Mouse (Mus musculus): ENCODE data around the gene Scamp4. TPM values are rescaled to one million over a fixed set of nuclear protein-coding genes. Genes with fewer than 3 reads are reported as not detected.

The Scamp4 gene
- total RNA-seq, 1 experiment from 2014 or later = 44.2 TPM

DNA sequence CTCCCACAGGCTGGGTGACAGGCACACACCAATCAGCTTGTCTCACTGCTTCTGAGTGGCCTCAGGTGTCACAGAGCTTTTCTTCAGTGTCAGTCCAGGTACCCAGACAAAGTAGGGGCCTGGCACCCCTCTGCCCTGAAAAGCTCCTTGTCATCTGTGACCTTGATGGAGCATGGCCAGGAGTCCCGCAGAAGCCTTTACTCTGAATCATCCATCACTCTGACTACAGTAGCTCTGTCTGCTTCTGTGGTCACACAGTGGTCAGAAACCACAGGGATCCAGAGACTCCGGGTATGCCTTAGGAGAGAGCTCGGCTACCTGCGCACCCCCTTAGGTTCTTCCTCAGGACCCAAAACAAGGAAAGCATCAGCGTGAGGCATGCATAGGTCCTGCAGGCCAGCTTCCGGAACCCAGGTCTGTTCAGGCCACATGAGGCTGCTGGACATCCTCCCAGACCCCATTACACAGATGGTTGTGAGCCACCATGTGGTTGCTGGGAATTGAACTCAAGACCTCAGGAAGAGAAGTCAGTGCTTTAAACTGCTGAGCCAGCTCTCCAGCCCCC is 50.6 kb downstream of the Scamp4 start:
- DNase-seq = no peak

DNA sequence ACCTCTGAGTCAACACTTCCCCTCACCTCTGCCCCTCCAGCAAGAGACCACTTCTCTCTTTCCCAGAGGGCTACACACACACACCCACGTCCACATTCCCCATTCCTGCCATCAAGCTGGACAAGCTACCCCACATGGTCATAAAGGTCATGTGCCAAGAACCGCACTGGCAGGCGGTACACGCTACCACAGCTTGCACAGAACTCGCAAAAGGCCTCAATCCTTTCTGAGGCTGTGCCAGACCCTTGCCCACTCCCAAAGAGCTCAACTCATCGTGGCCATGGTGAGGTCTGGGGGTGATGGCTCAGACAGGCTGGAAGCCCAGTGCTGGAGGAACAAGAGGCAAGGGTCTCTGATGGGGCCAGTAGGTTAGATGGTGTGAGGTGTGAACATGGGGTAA is 52.2 kb downstream of the Scamp4 start:
- no peak for DNase-seq

DNA sequence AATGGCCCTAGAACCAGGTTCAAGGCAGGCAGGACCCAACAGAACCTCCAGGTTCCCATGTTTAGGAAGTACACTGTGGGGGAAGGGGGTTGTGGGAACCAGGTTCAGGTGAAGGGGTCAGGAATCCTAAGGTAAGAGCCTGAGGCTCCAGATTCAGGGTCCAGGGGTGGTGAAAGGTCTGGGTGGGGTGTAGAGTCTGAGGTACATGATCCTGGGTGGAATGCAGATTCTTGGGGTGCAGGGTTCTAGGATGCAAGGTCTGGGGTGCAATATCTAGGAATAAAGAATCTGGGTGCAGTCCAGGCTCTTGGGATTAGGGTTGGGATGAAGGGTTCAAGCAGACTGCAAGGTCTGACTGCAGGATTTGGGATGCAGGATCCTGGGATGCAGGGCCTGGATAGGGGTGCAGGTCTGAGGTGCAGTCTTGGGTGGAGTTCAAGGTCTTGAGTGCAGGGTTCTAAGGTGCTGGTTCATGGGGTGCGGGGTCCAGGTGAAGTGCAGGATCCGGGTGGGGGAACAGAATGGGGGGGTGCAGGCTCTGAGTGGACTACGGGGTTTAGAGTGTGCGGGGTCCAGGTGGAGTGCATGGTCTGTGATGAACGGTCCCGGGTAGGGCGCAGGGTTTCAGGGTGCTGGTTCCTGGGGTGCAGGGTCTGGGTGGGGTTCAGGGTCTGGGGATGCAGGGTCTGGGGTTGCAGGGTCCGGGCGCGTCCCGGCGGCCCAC is 52.9 kb downstream of the Scamp4 start:
- no peak for DNase-seq

DNA sequence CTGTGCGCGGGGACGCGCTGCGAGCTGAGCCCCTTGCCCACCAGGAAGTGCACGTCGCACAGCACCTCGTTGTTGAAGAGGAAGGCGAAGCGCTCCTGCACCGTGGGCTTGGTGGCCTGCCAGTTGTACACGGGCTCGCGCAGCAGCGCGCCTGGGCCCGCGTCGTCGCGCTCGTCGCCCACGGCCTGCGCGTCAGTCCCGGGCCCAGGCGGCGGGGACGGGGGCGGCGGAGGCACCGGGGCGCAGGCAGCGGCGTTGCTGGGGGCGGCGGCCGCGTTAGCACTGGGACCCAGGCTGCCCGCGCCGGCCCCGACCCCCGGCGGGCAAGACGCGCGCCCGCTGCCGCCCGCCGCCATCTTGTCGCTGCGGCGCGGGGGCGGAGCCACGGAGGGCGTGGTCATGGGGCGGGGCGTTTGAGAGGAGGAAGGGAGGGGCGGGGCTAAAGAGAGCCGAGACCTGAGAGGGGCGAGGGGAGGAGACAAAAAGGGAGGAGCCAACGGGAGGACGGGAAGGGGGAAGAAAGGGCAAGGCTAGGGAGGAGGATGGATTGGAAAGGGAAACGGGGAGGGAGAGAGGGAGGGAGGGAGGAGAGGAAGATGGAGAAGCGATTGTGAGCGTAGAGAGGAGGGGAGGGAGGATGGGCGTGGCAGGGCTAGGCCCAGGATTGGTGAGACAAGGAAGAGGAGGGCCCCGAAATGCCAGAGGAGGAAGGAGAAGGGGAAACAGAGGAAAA is 53.6 kb downstream of the Scamp4 start:
- DNase-seq = peak; percentile 99

DNA sequence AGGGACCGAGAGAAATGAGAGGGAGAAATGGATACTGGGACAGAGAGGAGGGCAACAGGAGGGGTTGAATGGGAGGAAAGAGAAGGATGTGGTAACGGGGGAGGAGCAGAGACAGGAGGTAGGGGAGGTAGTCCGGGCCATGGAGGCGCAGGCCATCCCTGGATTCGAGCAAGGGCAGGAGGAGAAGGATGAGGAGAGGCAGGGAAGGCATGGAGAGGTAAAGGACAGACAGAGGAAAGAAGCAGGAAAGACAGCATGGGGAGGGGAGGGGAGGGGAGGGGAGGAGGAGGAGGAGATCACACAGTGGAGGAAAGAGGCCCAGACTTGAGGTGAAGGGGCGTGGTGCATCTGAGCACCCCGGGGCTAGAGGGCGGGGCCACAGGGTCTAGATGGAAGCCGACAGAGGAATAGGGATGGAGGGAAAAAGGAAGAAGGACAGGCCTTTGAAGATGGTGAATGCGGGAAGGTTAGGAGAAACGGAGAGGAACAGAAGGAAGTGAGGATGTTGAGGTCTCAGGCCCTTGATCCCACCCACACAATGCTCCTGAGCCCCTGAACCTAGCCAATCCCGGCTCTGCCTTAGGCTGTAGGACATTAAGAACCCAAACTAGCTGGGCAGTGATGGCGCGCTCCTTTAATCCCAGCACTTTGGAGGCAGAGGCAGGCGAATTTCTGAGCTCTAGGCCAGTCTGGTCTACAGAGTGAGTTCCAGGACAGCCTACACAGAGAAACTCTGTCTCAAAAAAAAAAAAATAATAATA is 54.4 kb downstream of the Scamp4 start, which contains the start of gene Btbd2:
TSS of gene Btbd2 (minus strand) at position 209 of the 761 bp plus-strand sequence.
- no peak for DNase-seq

DNA sequence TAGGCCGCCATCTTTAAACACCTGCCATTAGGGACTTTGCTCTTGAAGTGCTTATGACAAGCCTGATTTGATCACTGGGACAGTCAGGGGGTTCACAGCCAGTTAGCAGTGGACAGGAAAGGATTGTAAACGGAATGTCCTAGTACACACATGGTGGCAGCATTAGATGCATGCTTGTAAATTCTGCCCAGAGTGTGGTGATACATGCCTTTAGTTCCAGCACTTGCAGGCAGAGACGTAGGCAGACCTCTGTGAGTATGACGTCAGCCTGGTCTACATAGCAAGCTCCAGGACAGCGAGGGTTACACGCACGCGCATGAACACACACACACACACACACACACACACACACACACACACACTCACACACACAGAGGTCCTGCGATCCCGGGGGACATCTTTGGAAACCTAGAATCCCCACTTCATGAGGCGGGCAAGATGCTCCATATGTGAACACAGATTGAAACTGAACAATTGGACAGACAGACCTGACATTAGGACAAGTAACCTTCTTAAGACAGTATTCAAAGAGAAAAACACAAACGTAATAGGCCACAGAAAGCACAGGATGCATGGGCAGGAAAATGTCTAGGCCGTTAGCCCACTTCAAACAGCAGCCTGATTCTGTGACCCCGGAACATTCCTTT is 55.6 kb downstream of the Scamp4 start:
- DNase-seq = no peak

DNA sequence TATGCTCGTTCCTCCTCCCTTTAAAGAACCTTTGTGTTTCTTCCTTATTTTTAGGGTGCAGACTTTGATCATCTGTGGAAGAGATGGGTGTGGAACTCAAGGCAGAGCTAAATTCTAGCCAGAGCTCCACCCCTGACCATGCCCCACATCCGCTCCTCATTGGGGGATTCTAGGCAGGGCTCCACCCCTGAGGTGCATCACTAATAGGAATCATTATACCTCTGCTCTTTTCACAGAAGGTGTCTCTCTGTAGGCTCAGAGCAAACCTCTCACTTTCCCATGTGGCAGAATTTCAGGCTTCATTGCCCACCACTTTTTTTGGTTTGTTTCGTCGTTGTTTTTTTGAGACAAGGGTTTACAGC is 56.1 kb downstream of the Scamp4 start:
- DNase-seq = no peak

DNA sequence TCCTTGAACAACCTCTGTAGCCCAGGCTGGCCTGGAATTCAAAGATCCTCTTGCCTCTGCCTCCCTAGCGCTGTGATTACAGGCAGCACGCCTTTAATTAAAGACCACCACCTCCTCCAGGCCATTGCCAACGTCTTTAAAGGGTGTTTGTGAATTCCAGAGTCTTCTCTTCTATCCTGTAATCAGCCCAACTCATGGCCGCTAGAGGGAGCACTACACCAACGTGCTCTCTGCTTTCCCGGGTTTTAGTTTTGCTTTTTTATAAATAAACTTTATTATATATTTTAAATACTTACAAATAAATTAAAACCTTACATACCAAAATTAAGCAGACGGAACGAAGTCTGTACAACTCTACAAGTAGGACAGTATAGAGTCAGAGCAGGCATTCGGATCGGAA is 56.5 kb downstream of the Scamp4 start:
- DNase-seq = peak; percentile 85

DNA sequence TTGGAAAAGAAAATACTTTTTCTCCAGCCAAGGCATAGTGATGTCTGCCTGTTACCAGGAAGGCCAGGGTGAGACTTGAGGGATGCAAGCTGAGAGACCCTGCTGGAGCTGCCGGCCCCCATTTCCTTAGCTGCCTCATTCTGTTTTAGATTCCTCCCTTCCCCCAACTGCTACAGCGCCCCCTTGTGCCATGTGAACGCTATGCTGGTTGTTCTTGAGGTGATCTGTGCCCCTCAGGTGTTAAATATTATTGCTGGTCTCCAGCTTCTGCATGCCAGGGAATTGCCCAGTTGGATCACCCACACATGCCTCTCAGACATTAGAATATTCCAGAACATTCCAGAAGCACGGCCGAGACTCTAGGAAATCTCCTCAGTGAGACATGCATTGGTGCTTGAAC is 58.5 kb downstream of the Scamp4 start:
- peak; percentile 81 for DNase-seq

DNA sequence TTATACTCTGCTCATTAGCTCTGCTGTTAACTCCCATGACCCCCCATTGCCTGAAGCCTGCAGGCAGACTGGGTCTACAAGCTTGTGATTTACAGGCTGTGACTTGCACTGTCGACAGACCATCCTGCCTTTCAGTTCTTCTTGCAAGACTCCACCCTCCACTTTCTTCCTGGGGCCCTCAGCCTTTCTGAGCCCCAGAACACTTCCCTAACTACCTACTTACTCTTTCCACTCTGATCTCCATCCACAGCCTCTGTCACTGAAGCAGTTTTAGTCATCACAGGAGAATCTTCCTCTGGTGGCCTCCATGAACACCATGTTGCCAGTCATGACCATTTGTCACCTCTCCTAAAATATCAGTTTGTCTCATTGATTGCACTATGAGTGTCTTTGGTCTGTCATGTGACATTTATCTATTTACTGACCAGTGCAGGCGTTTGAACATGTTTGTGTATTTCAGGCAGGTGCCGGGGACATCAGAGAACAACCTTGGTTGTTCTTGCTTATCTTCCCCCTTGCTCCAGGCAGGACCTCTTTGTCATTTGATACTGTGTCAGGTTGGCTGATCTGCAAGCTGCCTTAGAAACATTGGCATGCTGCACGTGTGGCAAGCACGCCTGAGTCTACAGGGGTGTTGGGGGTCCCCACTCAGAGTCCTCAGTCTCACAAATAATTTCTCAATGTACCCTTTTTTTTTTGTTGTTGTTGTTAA is 61.0 kb downstream of the Scamp4 start:
- no peak for DNase-seq

DNA sequence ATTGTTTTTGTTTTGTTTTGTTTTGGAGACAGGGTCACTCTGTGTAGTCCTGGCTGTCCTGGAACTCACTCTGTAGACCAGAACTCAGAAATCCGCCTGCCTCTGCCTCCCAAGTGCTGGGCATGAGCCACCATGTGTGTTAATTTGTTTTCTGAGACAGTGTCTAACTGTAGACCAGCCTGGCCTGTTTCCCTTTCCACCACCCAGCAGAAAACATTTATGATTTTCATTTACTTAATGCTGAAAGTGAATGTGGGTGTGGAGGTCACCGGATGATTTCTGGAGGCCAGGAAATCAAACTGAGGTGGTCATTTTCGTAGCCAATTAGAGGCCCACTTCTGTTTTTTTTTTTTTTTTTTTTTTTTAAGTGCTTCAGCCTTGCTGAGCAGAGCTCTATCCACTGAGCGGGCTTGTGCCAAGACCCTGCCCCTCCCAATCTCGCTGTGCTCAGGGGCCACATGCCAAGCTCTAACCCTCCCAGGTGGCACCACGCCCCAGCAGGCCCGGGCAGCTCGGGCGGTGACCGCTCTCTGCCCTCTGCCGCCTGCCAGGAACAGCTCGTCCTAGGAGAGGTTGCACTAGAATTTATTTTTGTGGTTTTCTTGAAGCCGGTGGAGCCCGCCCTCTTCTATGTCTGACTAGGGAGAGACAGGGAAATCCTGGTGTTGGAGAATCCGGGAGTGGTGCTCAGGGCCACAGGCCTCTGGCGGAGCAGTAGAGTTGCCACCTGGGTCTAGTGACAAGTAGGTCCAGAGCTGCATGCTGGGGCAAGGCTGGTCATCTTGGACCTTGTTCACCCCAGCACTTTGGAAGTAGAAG is 61.7 kb downstream of the Scamp4 start:
- DNase-seq = peak; percentile 93

DNA sequence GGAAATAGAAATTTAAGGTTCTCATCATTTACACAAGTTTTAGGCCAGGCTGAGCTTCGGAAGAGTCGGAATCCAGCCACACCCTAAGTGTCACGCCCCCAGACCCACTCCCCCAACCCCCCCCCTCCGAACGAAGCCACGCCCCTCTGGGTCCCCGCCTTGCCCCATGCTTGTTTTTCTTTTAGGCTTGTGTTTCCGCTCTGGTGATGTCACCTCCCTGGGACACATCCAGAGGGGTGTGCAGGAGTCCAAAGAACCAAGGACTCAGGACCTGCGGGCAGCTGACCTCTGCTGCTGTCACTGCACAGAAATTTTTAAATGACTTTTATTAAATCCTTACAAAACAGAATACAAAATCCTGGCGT is 62.3 kb downstream of the Scamp4 start:
- peak; percentile 89 for DNase-seq

Small RNA genes within 50 kb of the gene (microRNA-seq; reads per million reads assigned to microRNA genes)
- gene Mir6912 = 0.76 to 2.1 reads per million in 2 experiments

Other genes starting within 250 kb of the Scamp4 start
- 0.30 and 0.44 TPM in 2 replicates for gene Plk5, start 246.4 kb upstream of the Scamp4 start, total RNA-seq (2021)
- gene Mex3d, start 215.2 kb upstream of the Scamp4 start, total RNA-seq (2021) = 21.8 and 22.8 TPM in 2 replicates
- gene Mbd3, start 203.3 kb upstream of the Scamp4 start, total RNA-seq (2021) = 106 and 116 TPM in 2 replicates
- gene Uqcr11, start 196.0 kb upstream of the Scamp4 start, total RNA-seq (2021) = 1,202 and 1,279 TPM in 2 replicates
- gene Tcf3, start 169.2 kb upstream of the Scamp4 start, total RNA-seq (2021) = 54.4 and 61.8 TPM in 2 replicates
- gene Onecut3, start 108.0 kb upstream of the Scamp4 start, total RNA-seq (2021) = not detected in 2 replicates
- gene Atp8b3, start 63.7 kb upstream of the Scamp4 start, total RNA-seq (2021) = 0.19 TPM in 2 replicates
- 40.9 and 46.4 TPM in 2 replicates for gene Rexo1, start 41.3 kb upstream of the Scamp4 start, total RNA-seq (2021)
- 10.1 and 11.6 TPM in 2 replicates for gene Klf16, start 25.6 kb upstream of the Scamp4 start, total RNA-seq (2021)
- gene Abhd17a, start 12.5 kb upstream of the Scamp4 start, total RNA-seq (2021) = 97.7 and 98.7 TPM in 2 replicates
- 3.1 and 4.9 TPM in 2 replicates for gene Adat3, start within 50 bp of the Scamp4 start, total RNA-seq (2021)
- gene Gm49322, start 3.1 kb downstream of the Scamp4 start, total RNA-seq (2021) = 1.6 and 2.5 TPM in 2 replicates
- gene Csnk1g2, start 20.0 kb downstream of the Scamp4 start, total RNA-seq (2021) = 105 and 108 TPM in 2 replicates
- 53.5 and 58.0 TPM in 2 replicates for gene Btbd2, start 54.2 kb downstream of the Scamp4 start, total RNA-seq (2021)
- 224 and 226 TPM in 2 replicates for gene Mknk2, start 75.2 kb downstream of the Scamp4 start, total RNA-seq (2021)
- 12.8 and 24.1 TPM in 2 replicates for gene Mob3a, start 99.1 kb downstream of the Scamp4 start, total RNA-seq (2021)
- 12.1 and 12.6 TPM in 2 replicates for gene Izumo4, start 99.3 kb downstream of the Scamp4 start, total RNA-seq (2021)
- gene Ap3d1, start 139.4 kb downstream of the Scamp4 start, total RNA-seq (2021) = 80.3 and 85.6 TPM in 2 replicates
- gene Dot1l, start 152.3 kb downstream of the Scamp4 start, total RNA-seq (2021) = 82.3 and 90.7 TPM in 2 replicates
- gene Sf3a2, start 195.3 kb downstream of the Scamp4 start, total RNA-seq (2021) = 47.6 and 52.2 TPM in 2 replicates
- 59.5 and 71.1 TPM in 2 replicates for gene Plekhj1, start 195.8 kb downstream of the Scamp4 start, total RNA-seq (2021)
- gene Amh, start 202.4 kb downstream of the Scamp4 start, total RNA-seq (2021) = 0.74 and 0.94 TPM in 2 replicates
- 2.8 and 3.1 TPM in 2 replicates for gene Jsrp1, start 210.6 kb downstream of the Scamp4 start, total RNA-seq (2021)
- 734 and 741 TPM in 2 replicates for gene Oaz1, start 223.8 kb downstream of the Scamp4 start, total RNA-seq (2021)
- 1.0 and 1.2 TPM in 2 replicates for gene Lingo3, start 241.2 kb downstream of the Scamp4 start, total RNA-seq (2021)